Comparison of ENCODE assay signal across 7 mouse cellular contexts in genomic region chr9:45936883-45937282, GRCm38 (mm10). TPM values are rescaled to one million over a fixed set of nuclear protein-coding genes. Genes with fewer than 3 reads are reported as not detected.
DNase-seq lines count a peak whose midpoint lies in the region; ATAC-seq lines count a peak whose summit lies in the region.

No protein-coding gene starts in this region.

- H3K9me3 ChIP-seq in heart, embryonic 14.5 days (ENCODE audit: control insufficient read depth, low read length), result no peaks in the 10 kb centered on the region
- no peaks in the 10 kb centered on the region for H3K9me3 ChIP-seq in kidney, embryonic 16.5 days (ENCODE audit: low read length)

- peak; percentile 64; the same call in 1 of the 2 replicates for ATAC-seq in heart, embryonic 14.5 days (ENCODE audit: insufficient number of reproducible peaks, insufficient read depth, low FRiP score, low read depth)
- ATAC-seq in kidney, embryonic 16.5 days (ENCODE audit: low FRiP score, low TSS enrichment), result peak; percentile 49

- 9% methylated on average over 3 of the region's 3 CpGs for WGBS in heart, embryonic 14.5 days
- WGBS in kidney, embryonic 16.5 days, result 19% methylated on average over 3 of the region's 3 CpGs

- H3K4me1 ChIP-seq in heart, embryonic 14.5 days (ENCODE audit: control insufficient read depth in 2 of 2, insufficient read depth in 2 of 2, low read length in 2 of 2), result peaks cover 21 to 26% of the 10 kb centered on the region in 2 experiments
- peaks cover 18% of the 10 kb centered on the region for H3K4me1 ChIP-seq in kidney, embryonic 16.5 days (ENCODE audit: insufficient read depth, low read length)

- peak overlapping the region; percentile 6 to 15; a peak in 2 of 4 replicates for H3K27ac ChIP-seq in heart, embryonic 14.5 days (replicated peaks in 1 of 2; ENCODE audit: control insufficient read depth in 1 of 2, insufficient read depth in 1 of 2, low read depth in 2 of 2, low read length in 2 of 2)
- peak overlapping the region; percentile 13; the same call in 1 of the 2 replicates for H3K27ac ChIP-seq in kidney, embryonic 16.5 days (ENCODE audit: low read length)

- H3K4me2 ChIP-seq in heart, embryonic 14.5 days (ENCODE audit: low read length), result no peak overlapping the region
- no peak overlapping the region for H3K4me2 ChIP-seq in kidney, embryonic 16.5 days (replicated peaks; ENCODE audit: low read depth, low read length)

- H3K27me3 ChIP-seq in heart, embryonic 14.5 days (ENCODE audit: control insufficient read depth, insufficient read depth, low read length), result no peaks in the 10 kb centered on the region
- H3K27me3 ChIP-seq in kidney, embryonic 16.5 days (ENCODE audit: insufficient read depth, low read length), result 0 out of 2 replicates have a peak, but pooled peaks cover 2% of the 10 kb centered on the region

- H3K4me3 ChIP-seq in heart, embryonic 14.5 days (ENCODE audit: control insufficient read depth in 1 of 2, insufficient read depth in 1 of 2, low read depth in 1 of 2, low read length in 2 of 2), result no peak overlapping the region
- no peak overlapping the region for H3K4me3 ChIP-seq in kidney, embryonic 16.5 days (ENCODE audit: low read length)

- H3K36me3 ChIP-seq in heart, embryonic 14.5 days (ENCODE audit: control insufficient read depth, insufficient read depth, low read length), result peaks cover 37% of the 10 kb centered on the region
- H3K36me3 ChIP-seq in kidney, embryonic 16.5 days (ENCODE audit: insufficient read depth, low read length), result peaks cover 13% of the 10 kb centered on the region; the same call in 1 of the 2 replicates

- DNase-seq in ES-CJ7 (ENCODE audit: low read depth, low spot score), result peak; percentile 71
- DNase-seq in adrenal gland, adult 18-20 months (ENCODE audit: low spot score in 2 of 2), result peak; percentile 52 to 58
- peak; percentile 55 for DNase-seq in embryo, embryonic 9.5 days (ENCODE audit: extremely low spot score)
- peak; percentile 62 to 77 for DNase-seq in lung, adult 18-20 months
- DNase-seq in retina, adult 2 months (ENCODE audit: low read depth, low spot score), result peak; percentile 38

- H3K9ac ChIP-seq in heart, embryonic 14.5 days (ENCODE audit: low read length), result no peak overlapping the region
- H3K9ac ChIP-seq in kidney, embryonic 16.5 days (replicated peaks; ENCODE audit: low read length), result no peak overlapping the region

RNA-seq across cellular contexts. Expression of gene Tagln, which starts 1.0 kb away (rescaled TPM):
- total RNA-seq in adrenal gland, adult 18-20 months (2021), result 100 to 1,000 TPM in 1 of 2 experiments, 10 to 100 TPM in 1; 92.8 to 152 TPM
- 122 and 143 TPM in 2 replicates for polyA plus RNA-seq in heart, embryonic 14.5 days (2014; fragmentation: Nextera tagmentation; extraction: Ambion mirVana)
- polyA plus RNA-seq in kidney, embryonic 16.5 days (2015; fragmentation: Nextera tagmentation; extraction: Ambion mirVana), result 92.3 and 154 TPM in 2 replicates

RNA-seq across cellular contexts. Expression of gene Sidt2, which starts 18.2 kb away (rescaled TPM):
- 100 to 1,000 TPM; 119 to 265 TPM for total RNA-seq in adrenal gland, adult 18-20 months (2021)
- 36.5 and 43.9 TPM in 2 replicates for polyA plus RNA-seq in heart, embryonic 14.5 days (2014; fragmentation: Nextera tagmentation; extraction: Ambion mirVana)
- polyA plus RNA-seq in kidney, embryonic 16.5 days (2015; fragmentation: Nextera tagmentation; extraction: Ambion mirVana), result 44.5 and 45.8 TPM in 2 replicates

RNA-seq across cellular contexts. Expression of gene Rnf214, which starts 30.2 kb away (rescaled TPM):
- 10 to 100 TPM; 35.6 to 39.4 TPM for total RNA-seq in adrenal gland, adult 18-20 months (2021)
- polyA plus RNA-seq in heart, embryonic 14.5 days (2014; fragmentation: Nextera tagmentation; extraction: Ambion mirVana), result 42.9 and 45.5 TPM in 2 replicates
- 50.5 and 62.7 TPM in 2 replicates for polyA plus RNA-seq in kidney, embryonic 16.5 days (2015; fragmentation: Nextera tagmentation; extraction: Ambion mirVana)

RNA-seq across cellular contexts. Expression of gene Pcsk7, which starts 30.6 kb away (rescaled TPM):
- total RNA-seq in adrenal gland, adult 18-20 months (2021), result 10 to 100 TPM; 26.2 to 27.0 TPM
- 12.1 and 13.5 TPM in 2 replicates for polyA plus RNA-seq in heart, embryonic 14.5 days (2014; fragmentation: Nextera tagmentation; extraction: Ambion mirVana)
- 23.2 and 24.9 TPM in 2 replicates for polyA plus RNA-seq in kidney, embryonic 16.5 days (2015; fragmentation: Nextera tagmentation; extraction: Ambion mirVana)
